Mouse (Mus musculus): ENCODE measurements around the gene Myo3b.

Gene Myo3b

GRCm38 (mm10) chr2:70065729-70066300, 26.9 kb downstream of the Myo3b start:
- no peak for DNase-seq (ENCODE audit: low spot score in 2 of 2)

DNA sequence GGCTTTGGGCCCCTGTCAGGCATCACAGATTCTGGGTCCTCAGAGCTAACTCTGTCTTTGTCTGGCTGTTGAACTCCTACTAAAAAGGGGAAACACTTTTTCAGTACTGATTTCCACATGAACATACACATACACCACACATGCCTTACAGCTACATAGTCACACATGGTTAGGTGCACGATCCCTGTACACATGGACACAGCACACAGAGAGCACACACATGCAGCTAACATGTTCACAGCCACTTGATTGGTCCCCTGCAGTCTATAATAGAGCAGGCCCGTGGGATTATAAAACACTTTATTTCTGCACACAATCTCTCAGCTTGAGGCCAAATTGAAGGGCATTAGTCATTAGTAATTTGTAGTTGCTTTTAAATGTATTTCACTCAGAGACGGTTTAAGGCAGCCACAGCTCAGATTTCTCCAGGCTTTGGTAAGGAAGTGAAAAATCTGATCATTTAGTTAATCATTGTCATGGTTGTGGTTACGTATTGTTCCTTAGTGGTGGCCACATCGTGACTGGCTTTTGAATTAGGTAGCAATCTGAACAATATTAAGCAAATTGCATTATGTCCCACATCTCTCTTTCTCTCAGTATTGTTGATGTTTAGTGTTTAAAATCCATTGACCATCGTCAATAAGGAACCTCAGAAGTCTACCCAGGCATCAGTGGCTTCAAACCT, 27.6 kb downstream of the Myo3b start:
- DNase-seq (ENCODE audit: low spot score in 2 of 2): no peak

DNA sequence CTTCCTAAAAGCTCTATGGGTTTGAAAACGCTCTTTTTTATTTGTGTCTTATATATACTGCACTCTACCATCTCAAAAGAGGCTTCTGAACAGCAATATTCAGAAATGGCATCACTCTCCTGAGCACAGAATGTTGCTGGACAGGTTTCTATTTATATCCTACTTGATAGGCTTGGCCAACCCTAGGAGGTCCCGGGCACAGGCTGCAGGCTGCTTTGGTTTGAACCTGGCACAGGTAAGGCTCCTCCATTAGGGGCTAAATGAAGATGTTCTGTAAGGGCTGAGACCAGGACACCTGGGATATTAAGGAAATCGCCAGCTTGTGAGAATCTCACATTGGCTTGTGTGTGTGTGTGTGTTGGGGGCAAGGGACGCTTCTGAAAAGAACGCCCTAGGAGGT, 30.9 kb downstream of the Myo3b start:
- DNase-seq (ENCODE audit: low spot score in 2 of 2): no peak

GRCm38 (mm10) chr2:70083444-70084020, 44.6 kb downstream of the Myo3b start:
- DNase-seq (ENCODE audit: low spot score in 2 of 2): no peak

- peak; percentile 70 to 75 for DNase-seq (ENCODE audit: low spot score in 2 of 2)
These were observed 52.3 kb downstream of the Myo3b start for GRCm38 (mm10) chr2:70091261-70091660.

DNA sequence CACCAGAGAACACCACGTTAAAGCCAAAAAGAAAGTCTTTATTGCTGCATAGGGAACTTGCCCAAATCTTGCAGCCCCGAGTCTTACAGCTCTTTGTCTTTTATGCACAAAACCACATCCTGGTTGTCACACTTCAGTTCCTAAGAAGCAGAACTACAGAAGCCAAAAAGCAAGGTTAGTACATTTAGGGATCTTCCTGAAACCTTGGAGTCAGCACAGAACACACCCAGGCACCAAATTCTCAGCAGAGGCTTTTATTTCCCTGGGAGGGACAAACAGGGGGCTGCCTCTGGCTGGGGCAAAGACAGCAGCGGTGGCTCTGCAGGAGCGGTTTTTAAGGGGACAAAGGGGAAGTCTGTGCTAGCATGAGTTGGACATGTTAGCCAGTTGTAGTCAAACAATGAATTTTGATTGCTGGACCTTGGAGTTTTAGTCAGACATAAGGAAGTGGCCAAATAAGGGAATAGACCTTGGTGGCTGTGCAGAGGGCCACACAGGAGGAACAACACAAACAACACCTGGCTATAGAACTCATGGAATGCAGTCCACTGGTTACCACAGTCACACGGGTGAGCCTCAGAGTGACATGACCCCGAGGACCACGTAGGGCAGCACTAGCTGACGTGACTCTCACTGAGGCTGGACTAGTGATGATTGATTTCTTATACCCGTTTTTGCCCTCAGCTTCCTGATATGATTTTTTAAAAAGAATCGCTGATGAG, 53.0 kb downstream of the Myo3b start:
- peak; percentile 74 to 75 for DNase-seq (ENCODE audit: low spot score in 2 of 2)

GRCm38 (mm10) chr2:70092665-70093064, 53.7 kb downstream of the Myo3b start:
- DNase-seq (ENCODE audit: low spot score in 2 of 2): peak; percentile 82

GRCm38 (mm10) chr2:70094446-70094845, 55.5 kb downstream of the Myo3b start:
- no peak for DNase-seq (ENCODE audit: low spot score in 2 of 2)

DNA sequence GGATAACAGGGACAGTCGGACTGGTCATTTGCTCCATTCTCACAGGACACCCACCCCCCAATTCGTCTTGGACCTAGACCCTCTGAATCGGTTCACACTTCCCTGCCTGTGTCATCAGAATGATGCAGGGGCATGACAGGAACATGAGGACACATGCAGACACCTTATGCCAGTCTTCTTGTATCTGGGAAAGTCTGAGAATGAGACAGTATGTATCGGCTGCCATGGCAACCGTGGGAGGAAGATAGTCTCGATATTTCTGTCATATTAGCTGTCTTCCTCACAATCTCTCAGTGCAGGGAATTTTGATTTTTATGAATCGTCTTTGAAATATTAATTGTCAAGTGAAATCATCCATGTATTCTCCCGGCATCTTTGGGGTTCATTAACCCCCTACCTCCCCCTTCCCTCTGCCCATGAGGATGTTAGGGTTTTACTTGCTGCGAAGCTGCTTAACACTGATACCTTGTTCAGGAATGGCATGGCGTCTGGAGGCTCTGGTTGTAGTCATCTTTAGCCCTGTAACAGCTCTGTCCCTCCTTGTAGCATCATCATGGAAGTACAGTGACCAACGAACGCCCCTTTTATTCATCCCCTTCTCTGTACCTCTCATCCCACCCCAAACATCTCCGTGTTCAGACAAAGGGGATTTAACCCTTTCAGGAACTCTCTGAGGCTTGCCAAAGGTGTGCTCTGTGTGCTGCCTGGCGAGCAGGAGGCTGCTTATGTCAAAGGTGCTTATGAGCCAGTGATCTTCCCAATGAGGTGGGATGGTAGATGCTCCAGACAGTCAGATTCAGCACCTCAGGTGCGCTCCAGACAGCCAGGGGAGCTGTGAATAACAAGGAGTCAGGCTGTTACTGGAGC, 58.5 kb downstream of the Myo3b start:
- no peak for DNase-seq (ENCODE audit: low spot score in 2 of 2)

DNA sequence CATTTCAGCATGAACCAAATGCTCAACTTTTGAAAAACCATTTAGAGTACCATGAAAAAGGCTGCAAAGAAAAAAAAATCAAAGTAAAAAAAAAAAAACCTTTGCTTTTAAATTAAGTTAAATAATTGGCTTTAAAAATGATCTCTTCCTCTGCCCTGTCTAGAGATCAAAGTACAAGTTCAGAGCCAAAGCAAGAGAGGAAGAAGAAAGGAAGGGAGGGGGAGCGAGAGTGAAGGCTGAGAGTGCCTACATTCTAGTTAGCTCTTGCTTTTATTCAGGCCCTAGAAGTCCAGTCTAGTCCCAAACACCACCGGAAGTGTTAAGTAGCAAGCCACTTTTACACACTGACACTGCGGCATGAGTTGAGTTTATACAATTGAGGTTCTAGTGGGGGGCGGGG, 60.5 kb downstream of the Myo3b start:
- no peak for DNase-seq (ENCODE audit: low spot score in 2 of 2)

DNA sequence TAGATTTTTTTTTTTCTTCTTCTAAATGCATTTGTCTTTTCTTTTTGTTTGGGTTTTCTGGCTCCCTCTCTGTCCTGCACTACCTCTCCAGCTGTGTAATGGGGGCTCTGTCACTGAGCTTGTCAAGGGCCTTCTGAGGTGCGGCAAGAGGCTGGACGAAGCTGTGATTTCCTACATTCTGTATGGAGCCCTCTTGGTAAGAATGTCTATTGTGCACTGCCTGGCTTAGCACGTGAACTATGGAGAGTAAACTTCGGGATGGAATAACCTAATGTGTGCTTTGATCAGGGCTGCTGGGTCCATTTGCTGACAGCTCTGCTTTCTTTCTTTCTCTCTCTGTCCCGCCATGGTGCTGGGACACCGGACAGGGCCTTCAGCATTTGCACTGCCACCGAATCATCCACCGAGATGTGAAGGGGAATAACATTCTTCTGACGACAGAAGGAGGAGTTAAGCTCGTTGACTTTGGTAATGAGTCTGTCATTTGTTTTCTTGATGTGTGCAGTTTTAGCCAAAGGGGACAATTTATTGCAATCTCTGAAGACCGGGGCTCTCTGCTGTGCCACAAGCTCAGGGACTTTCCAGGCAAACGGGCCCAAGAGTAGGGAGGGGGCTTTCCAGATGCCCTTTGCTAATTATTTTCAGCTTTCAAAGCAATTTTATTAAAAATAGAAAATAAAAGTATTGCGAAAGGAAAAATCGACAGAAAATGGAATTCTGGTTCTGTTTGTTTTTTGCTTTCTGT, 66.5 kb downstream of the Myo3b start:
- DNase-seq (ENCODE audit: low spot score in 2 of 2): no peak

- no peak for DNase-seq (ENCODE audit: low spot score in 2 of 2)
These were observed 70.1 kb downstream of the Myo3b start for GRCm38 (mm10) chr2:70109010-70109409.

- DNase-seq (ENCODE audit: low spot score in 2 of 2): no peak
These were observed 75.2 kb downstream of the Myo3b start for GRCm38 (mm10) chr2:70113798-70114782.

DNA sequence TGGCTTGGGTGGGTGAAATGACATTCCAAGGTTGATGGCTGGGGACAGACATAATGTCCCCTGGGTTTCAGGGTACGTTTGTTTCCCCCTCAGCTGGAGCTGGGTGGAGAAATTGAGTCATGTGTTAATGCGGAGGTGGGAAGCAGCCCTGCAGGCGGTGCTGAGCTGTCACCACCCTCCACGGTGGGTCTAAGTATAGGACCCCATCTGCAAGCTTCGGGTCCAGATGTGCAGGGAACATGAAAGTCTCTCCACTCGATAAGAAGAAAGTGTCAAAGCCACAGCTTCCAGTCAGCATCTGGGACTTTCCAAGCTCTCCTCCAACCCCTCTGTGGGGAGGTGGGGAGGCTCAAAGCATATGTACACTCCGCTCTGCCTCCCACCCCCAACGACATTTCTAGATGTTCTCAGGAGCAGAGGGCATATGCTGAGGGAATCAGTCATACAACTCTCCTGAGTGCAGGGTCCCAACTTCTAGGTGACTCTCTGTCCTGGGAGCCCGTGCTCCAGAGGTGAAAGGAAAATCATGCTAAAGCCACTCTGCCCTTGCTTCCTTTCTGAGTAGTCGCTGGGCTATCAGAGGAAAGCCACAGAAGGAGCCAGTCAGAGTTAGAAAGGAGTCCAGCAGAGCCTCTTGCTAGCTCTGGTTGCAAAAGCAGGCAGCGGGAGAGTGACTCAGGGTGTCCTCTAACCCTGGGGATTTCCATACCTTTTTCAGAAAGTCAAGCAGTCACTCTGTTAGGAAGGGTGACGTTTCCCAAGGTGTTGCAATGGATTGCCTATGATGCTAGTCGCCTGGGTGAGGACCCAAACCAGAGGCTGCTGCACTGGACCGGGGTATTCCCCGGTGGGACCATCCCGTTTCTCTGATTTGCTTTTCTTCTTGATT, 79.7 kb downstream of the Myo3b start:
- no peak for DNase-seq (ENCODE audit: low spot score in 2 of 2)

- no peak for DNase-seq (ENCODE audit: low spot score in 2 of 2)
These were observed 80.3 kb downstream of the Myo3b start for GRCm38 (mm10) chr2:70119265-70119663.

DNA sequence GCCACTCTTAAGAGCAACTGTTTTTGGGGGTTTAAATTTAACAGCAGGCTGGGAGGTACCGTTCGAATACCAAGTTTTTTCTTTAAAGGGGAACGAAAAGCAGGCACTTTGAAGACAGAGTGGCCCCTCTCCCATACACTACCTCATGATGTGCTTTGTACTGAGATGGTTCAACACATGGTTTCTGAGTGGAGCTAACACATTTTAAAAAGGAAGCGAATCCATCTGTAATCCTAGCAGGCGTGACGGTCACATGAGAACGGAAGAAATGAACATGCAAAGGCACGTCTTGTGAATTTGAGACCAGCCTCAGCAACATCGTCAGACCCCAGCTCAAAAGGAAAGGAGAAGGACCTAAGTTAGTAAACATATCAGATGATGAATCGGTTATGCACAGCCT, 87.4 kb downstream of the Myo3b start:
- no peak for DNase-seq (ENCODE audit: low spot score in 2 of 2)

GRCm38 (mm10) chr2:70126783-70127182, 87.9 kb downstream of the Myo3b start:
- DNase-seq (ENCODE audit: low spot score in 2 of 2): peak; percentile 38 to 57

DNA sequence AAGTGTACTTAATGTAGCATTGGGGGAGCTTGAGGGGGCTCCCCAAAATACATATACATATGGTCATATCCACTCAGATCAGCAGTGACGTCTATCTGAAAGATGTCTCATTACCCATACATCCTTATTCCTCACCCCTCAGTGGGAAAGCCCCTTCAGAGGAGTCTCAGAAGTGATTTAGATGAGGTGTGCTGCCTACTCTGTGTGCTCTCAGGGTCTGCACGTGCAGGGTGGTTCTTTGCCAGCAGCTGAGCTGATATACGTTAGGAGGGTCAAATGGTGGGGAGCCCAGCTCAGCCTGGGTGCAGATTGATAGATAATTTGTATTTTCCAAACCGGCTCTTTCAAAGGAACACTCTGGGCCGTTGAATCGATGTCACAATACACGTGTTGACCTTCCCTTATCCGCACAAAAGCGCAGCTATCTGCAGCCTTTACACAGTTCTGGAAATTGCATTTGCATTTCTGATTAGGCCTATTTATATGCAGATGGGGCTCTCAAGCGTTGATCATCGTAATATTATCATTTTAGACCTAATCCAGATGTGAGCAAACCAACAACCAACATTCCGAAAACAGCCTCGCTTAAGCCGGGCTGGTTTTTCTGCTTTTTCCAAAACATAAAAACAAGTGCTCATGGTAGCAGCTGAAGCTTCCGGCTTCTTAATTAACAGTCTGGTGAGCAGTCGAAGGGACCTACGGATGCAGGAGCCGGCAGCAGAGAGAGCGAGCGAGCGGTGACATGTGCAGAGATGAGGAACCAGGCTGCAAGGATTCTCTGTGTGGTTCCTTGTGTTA, 88.6 kb downstream of the Myo3b start:
- DNase-seq (ENCODE audit: low spot score in 2 of 2): no peak
